Mouse (Mus musculus) lung, embryonic 16.5 days (tissue): ENCODE data around the gene Mef2d. TPM values are rescaled to one million over a fixed set of nuclear protein-coding genes. Genes with fewer than 3 reads are reported as not detected.

ENCODE experiments used
- ATAC-seq: fragments of 200-750 bp; cut with Nextera tagmentation; 2 replicates; pipeline ENCODE4 v1.8.0; 2017; ENCODE audit warnings: low read depth, mild to moderate bottlenecking, moderate library complexity
- H3K27ac ChIP-seq: fragments of 300-500 bp; sonication (generic); 2 replicates; pipeline ENCODE4 v1.5.1; 2014; ENCODE audit warnings: mild to moderate bottlenecking, control low read depth, low read length
- H3K27me3 ChIP-seq: fragments of 300-500 bp; sonication (generic); 2 replicates; pipeline ENCODE4 v1.6.1; 2014; ENCODE audit warnings: low read depth, low read length, mixed read lengths; ENCODE audit not compliant: control insufficient read depth, insufficient read depth
- H3K36me3 ChIP-seq: fragments of 300-500 bp; sonication (generic); 2 replicates; pipeline ENCODE4 v1.6.1; 2014; ENCODE audit warnings: low read length; ENCODE audit not compliant: control insufficient read depth, insufficient read depth
- H3K4me1 ChIP-seq: fragments of 300-500 bp; sonication (generic); replicated peaks from 2 replicates; pipeline ENCODE4 v1.6.1; 2014; ENCODE audit warnings: low read length, mixed read lengths; ENCODE audit not compliant: control insufficient read depth, insufficient read depth
- H3K4me2 ChIP-seq: fragments of 300-500 bp; sonication (generic); 2 replicates; pipeline ENCODE4 v1.6.1; 2014; ENCODE audit warnings: low read depth, low read length, control low read depth
- H3K4me3 ChIP-seq: fragments of 300-500 bp; sonication (generic); 2 replicates; pipeline ENCODE4 v1.5.1; 2014; ENCODE audit warnings: mild to moderate bottlenecking, low read length, control low read depth
- H3K9ac ChIP-seq: fragments of 300-500 bp; sonication (generic); 2 replicates; pipeline ENCODE4 v1.6.1; 2014; ENCODE audit warnings: low read length, control low read depth
- H3K9me3 ChIP-seq: fragments of 300-500 bp; sonication (generic); 2 replicates; pipeline ENCODE4 v1.6.1; 2016; ENCODE audit warnings: low read length; ENCODE audit not compliant: control insufficient read depth
- WGBS: fragments of 180-500 bp; shearing (Covaris S2); extraction: QIAGEN DNeasy Blood & Tissue Kit; methylation state at CpG from one replicate; pipeline ENCODE4 v1.1.7; 2014; 5-methylcytosine and 5-hydroxymethylcytosine counted together
- polyA plus RNA-seq: library from polyadenylated mRNA; unstranded; fragments of >200 nt; fragmentation: Nextera tagmentation; extraction: Ambion mirVana; gene quantifications from 2 replicates; pipeline ENCODE4 v1.2.1, GENCODE M21; 2015

Mef2d gene
- polyA plus RNA-seq, 1 experiment from 2014 or later = 22.9 TPM

DNA sequence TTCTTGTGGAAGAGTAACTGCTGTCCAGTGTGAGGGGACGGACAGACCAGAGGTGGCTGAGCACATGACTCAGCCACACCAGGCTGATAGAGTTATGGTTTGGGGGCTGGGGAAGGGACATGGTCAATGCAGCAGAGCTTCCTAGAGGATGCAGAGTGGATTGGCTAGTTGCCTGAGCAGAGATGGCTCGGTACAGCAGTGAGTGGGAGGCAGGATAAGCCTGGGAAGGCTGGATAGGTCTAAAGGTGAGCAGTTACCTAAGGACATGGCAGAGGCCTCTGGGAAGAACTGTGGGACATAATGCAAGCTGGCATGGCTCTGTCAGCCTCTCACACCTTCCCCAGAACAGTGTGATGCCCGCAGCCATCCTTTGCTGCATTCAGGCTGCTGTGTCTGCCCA, 21.7 kb downstream of the Mef2d start:
- Histone ChIP-seq H3K9me3 (no peaks in the 10 kb centered on the region), H3K9ac (no peak overlapping the region), H3K27me3 (no peaks in the 10 kb centered on the region), H3K36me3 (peaks cover 55% of the 10 kb centered on the region), H3K4me2 (no peak overlapping the region), H3K4me3 (no peak overlapping the region), H3K4me1 (no peaks in the 10 kb centered on the region), H3K27ac (no peak overlapping the region)
- 83% methylated on average over 3 of the region's 3 CpGs for whole genome bisulfite sequencing
- ATAC-seq = no peak

GRCm38 (mm10) chr3:88164263-88164662, 22.1 kb downstream of the Mef2d start:
- Histone ChIP-seq H3K4me1 (no peaks in the 10 kb centered on the region), H3K9ac (no peak overlapping the region), H3K27ac (no peak overlapping the region), H3K36me3 (peaks cover 52% of the 10 kb centered on the region), H3K27me3 (no peaks in the 10 kb centered on the region), H3K4me2 (no peak overlapping the region), H3K4me3 (no peak overlapping the region), H3K9me3 (no peaks in the 10 kb centered on the region)
- WGBS = 83% methylated on average over 3 of the region's 3 CpGs
- ATAC-seq = no peak

DNA sequence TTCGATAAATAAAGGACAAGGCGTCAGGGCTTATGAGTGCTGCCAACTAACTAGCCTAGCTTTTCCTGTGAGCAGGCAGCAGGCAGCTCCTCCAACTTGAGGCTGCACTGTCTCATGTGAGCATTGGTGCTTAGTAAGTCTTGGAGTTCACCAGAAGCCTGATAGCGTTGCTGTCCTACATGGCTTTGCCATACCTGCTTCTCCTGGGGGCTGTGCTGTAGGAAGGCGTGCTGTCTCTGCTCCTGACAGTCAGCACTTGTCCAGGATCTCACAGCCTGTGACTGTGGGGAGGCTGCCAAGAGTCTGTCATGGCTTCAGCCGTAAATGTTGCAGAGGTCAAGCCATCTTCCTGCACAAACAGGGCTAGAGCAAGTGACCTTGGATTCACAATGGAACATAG, 23.9 kb downstream of the Mef2d start:
- no peak overlapping the region for H3K9ac ChIP-seq
- ATAC-seq = no peak
- no peaks in the 10 kb centered on the region for H3K27me3 ChIP-seq
- peaks cover 49% of the 10 kb centered on the region for H3K36me3 ChIP-seq
- WGBS = 83% methylated on average over 5 of the region's 5 CpGs
- H3K4me1 ChIP-seq = no peaks in the 10 kb centered on the region
- H3K9me3 ChIP-seq = no peaks in the 10 kb centered on the region
- H3K4me3 ChIP-seq = no peak overlapping the region
- H3K27ac ChIP-seq = no peak overlapping the region
- H3K4me2 ChIP-seq = no peak overlapping the region

DNA sequence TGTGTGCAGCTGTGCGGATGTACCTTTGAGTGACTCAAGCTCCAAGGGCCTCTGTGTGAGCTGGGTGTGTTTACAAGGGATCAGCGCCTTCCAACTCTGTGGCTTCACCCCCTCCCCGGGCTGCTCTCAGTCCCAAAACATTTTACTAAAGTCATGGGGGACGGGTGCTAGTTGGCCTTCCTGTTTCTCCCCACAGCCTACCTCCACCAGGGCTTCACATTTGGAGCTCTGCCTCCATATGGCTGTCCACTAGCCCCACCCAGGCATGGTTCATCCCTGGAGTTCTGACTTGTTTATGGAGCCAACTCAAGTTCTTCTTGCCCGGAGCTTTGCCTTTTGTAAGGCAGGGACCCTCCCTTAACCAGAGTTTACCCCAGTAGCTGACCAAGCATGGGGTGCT, 28.2 kb downstream of the Mef2d start:
- no peak overlapping the region for H3K4me3 ChIP-seq
- 82% methylated on average over 5 of the region's 5 CpGs for WGBS
- H3K9me3 ChIP-seq = no peaks in the 10 kb centered on the region
- peaks cover 33% of the 10 kb centered on the region for H3K36me3 ChIP-seq
- H3K4me1 ChIP-seq = no peaks in the 10 kb centered on the region
- no peaks in the 10 kb centered on the region for H3K27me3 ChIP-seq
- no peak overlapping the region for H3K27ac ChIP-seq
- no peak for ATAC-seq
- no peak overlapping the region for H3K4me2 ChIP-seq
- no peak overlapping the region for H3K9ac ChIP-seq

- Histone ChIP-seq H3K9ac (no peak overlapping the region), H3K4me2 (no peak overlapping the region), H3K27ac (no peak overlapping the region), H3K4me3 (no peak overlapping the region), H3K27me3 (no peaks in the 10 kb centered on the region), H3K36me3 (peaks cover 27% of the 10 kb centered on the region), H3K4me1 (peaks cover 5% of the 10 kb centered on the region), H3K9me3 (no peaks in the 10 kb centered on the region)
- no peak for ATAC-seq
- WGBS = 84% methylated on average over 3 of the region's 3 CpGs
These were observed 30.3 kb downstream of the Mef2d start for GRCm38 (mm10) chr3:88172440-88172839.

DNA sequence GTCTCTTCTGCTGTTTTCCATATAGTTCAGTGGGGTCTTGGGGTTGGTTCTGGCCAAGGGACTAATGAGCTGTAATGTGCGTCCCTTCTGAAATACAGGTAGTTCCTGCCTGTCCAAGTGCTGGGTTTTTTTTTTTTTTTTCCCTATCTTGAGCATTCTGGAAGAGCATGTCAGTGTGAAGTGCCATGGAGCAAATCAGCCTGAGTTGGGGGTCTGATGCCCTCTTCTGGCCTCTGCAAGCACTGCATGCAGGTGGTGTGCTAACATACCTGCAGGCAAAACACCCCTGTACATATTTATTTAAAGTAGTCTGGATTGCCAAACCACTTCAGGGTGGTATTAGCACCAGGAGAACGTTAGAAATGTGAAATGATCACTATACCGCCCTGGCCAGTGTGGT, 31.2 kb downstream of the Mef2d start:
- H3K27me3 ChIP-seq = no peaks in the 10 kb centered on the region
- H3K36me3 ChIP-seq = peaks cover 24% of the 10 kb centered on the region
- H3K4me1 ChIP-seq = peaks cover 5% of the 10 kb centered on the region
- no peak overlapping the region for H3K27ac ChIP-seq
- 42% methylated on average over 3 of the region's 3 CpGs for WGBS
- ATAC-seq = no peak
- H3K4me3 ChIP-seq = no peak overlapping the region
- H3K4me2 ChIP-seq = no peak overlapping the region
- no peaks in the 10 kb centered on the region for H3K9me3 ChIP-seq
- no peak overlapping the region; the same call in 1 of the 2 replicates for H3K9ac ChIP-seq

- 45% methylated on average over 2 of the region's 2 CpGs for WGBS
- Histone ChIP-seq H3K4me1 (peaks cover 5% of the 10 kb centered on the region), H3K9ac (no peak overlapping the region), H3K27me3 (no peaks in the 10 kb centered on the region), H3K9me3 (no peaks in the 10 kb centered on the region), H3K4me3 (no peak overlapping the region), H3K4me2 (no peak overlapping the region), H3K27ac (no peak overlapping the region), H3K36me3 (peaks cover 21% of the 10 kb centered on the region)
- no peak for ATAC-seq
These were observed 32.7 kb downstream of the Mef2d start for GRCm38 (mm10) chr3:88174894-88175293.

DNA sequence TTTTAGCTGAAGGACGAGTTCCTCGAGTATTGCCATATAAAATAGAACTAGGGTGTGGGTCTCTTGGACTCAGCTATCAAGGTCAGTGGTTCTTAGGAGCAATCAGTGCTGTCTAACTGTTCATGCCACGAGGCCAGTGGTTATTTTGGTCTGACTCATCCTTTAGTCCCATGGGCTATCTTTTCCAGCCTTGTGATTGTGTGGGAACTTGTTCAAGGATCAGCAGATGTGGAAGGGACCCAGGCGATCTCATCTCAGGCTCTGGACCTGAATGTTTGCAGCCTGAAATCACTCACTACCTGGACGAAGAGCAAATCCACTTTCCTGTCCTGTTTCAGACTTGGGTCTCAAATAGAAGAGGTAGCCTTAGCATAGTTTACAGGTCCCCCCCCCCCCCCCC, 34.9 kb downstream of the Mef2d start:
- 54% methylated on average over 5 of the region's 5 CpGs for WGBS
- H3K4me1 ChIP-seq = peaks cover 5% of the 10 kb centered on the region
- ATAC-seq = no peak
- H3K4me2 ChIP-seq = peak overlapping the region; percentile 80
- H3K9me3 ChIP-seq = no peaks in the 10 kb centered on the region
- peaks cover 11% of the 10 kb centered on the region for H3K36me3 ChIP-seq
- peak overlapping the region; percentile 73 for H3K4me3 ChIP-seq
- peak overlapping the region; percentile 99 for H3K27ac ChIP-seq
- peak overlapping the region; percentile 84 for H3K9ac ChIP-seq
- no peaks in the 10 kb centered on the region for H3K27me3 ChIP-seq

GRCm38 (mm10) chr3:88177562-88178345, 35.6 kb downstream of the Mef2d start:
- no peaks in the 10 kb centered on the region for H3K27me3 ChIP-seq
- peak; percentile 99 for ATAC-seq
- peak overlapping the region; percentile 73 for H3K4me3 ChIP-seq
- WGBS = under 1% methylated on average over 48 of the region's 49 CpGs
- peaks cover 5% of the 10 kb centered on the region for H3K4me1 ChIP-seq
- peak overlapping the region; percentile 80 for H3K4me2 ChIP-seq
- peaks cover 9% of the 10 kb centered on the region for H3K36me3 ChIP-seq
- peak overlapping the region; percentile 99 for H3K27ac ChIP-seq
- peak overlapping the region; percentile 84 for H3K9ac ChIP-seq
- H3K9me3 ChIP-seq = no peaks in the 10 kb centered on the region
